Mouse (Mus musculus): ENCODE measurements around the gene Taco1.

- TF ChIP-seq CTCF (IDR thresholded peaks at IDR 0.05; ENCODE audit: borderline replicate concordance, control insufficient read depth, extremely low read depth, insufficient read depth, low read length, poor library complexity) (no peak), POLR2A (IDR thresholded peaks at IDR 0.05; ENCODE audit: control insufficient read depth, extremely low read depth, insufficient read depth, low read length, poor library complexity) (no peak)
Observed at GRCm38 (mm10) chr11:106034986-106035385, 30.9 kb upstream of the Taco1 start.
